Mouse (Mus musculus) spleen, adult 2 months (tissue): ENCODE measurements around the gene Rras2.

Source experiments
- CTCF ChIP-seq: fragments of 200-500 bp; IDR thresholded peaks from 2 replicates; pipeline ENCODE4 v1.5.1; 2011; ENCODE audit warnings: mild to moderate bottlenecking, inconsistent platforms; ENCODE audit not compliant: insufficient read depth, insufficient read length, insufficient replicate concordance; ENCODE audit errors: extremely low read depth
- POLR2A ChIP-seq: fragments of 200-500 bp; IDR thresholded peaks from 2 replicates; pipeline ENCODE4 v1.6.1; 2011; ENCODE audit warnings: low read depth, low read length, inconsistent platforms

DNA sequence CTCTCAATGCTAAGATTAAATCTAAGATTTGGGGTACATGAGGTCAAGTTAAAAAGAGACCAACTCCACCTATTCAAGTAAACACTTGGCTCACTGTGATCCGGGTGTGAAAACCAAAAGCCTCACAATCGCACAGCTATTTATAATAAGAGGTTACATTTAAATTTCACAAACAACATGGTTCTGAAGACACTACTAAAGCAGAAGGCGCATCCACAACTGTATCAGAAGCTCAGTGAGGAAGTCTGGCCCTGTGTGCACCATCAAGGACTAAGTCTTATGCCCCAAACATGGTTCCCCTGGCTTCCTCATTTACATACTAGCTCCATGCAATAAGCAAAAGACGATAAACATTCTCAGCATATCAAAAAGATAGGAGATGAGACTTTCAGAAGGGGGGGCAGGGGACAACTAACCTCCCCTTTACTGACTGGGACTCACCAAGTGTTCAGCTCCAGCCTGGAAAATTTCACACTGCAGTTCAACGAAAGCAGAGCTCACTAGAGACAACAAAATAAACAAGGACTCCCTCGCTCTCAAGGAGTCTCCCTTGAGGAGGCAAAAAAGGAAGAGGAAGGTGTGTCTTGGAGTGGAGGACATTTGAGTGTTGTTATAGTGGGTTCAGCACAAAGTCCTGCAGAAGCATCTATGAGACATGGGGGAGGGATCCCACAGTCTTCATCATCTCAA lies 31.4 kb downstream of the Rras2 start:
- no peak for TF ChIP-seq CTCF
- no peak for TF ChIP-seq POLR2A
